Mouse (Mus musculus) neural tube, embryonic 13.5 days (tissue): Measurements from ENCODE around the gene Mllt6. TPM values are rescaled to one million over a fixed set of nuclear protein-coding genes. Genes with fewer than 3 reads are reported as not detected.

Experiments used
- microRNA-seq: library from miRNA; unstranded; fragments of <30 nt; microRNA quantifications from one replicate; pipeline ENCODE4, GENCODE M21; 2016
- polyA plus RNA-seq: library from polyadenylated mRNA; unstranded; fragments of >200 nt; fragmentation: Nextera tagmentation; extraction: Ambion mirVana; gene quantifications from 2 replicates; pipeline ENCODE4 v1.2.1, GENCODE M21; 2015

Mllt6 gene
- polyA plus RNA-seq, 1 experiment from 2014 or later = 3.2 TPM

Small RNA genes lying within 50 kb of the gene (microRNA-seq; reads per million reads assigned to microRNA genes)
- gene Gm24158 (not detected), gene Mir6927 (not detected)

Other genes with a start within 250 kb of the Mllt6 start
- gene Arhgap23, start 247.9 kb upstream of the Mllt6 start, polyA plus RNA-seq = 6.8 and 7.4 TPM in 2 replicates
- 0.81 and 1.1 TPM in 2 replicates for gene 4933428G20Rik, start 163.1 kb upstream of the Mllt6 start, polyA plus RNA-seq
- gene Srcin1, start 87.2 kb upstream of the Mllt6 start, polyA plus RNA-seq = 5.7 and 7.0 TPM in 2 replicates
- gene Epop, start 33.7 kb upstream of the Mllt6 start, polyA plus RNA-seq = 3.6 and 4.1 TPM in 2 replicates
- 32.9 and 40.5 TPM in 2 replicates for gene Cisd3, start 22.4 kb downstream of the Mllt6 start, polyA plus RNA-seq
- 20.4 and 22.6 TPM in 2 replicates for gene Pcgf2, start 37.1 kb downstream of the Mllt6 start, polyA plus RNA-seq
- gene Psmb3, start 40.0 kb downstream of the Mllt6 start, polyA plus RNA-seq = 444 and 473 TPM in 2 replicates
- 3.7 and 4.4 TPM in 2 replicates for gene Pip4k2b, start 81.3 kb downstream of the Mllt6 start, polyA plus RNA-seq
- 18.8 and 19.1 TPM in 2 replicates for gene Cwc25, start 103.1 kb downstream of the Mllt6 start, polyA plus RNA-seq
- 0.67 TPM in 1 of 2 replicates, not detected in the other for gene 1700001P01Rik, start 112.5 kb downstream of the Mllt6 start, polyA plus RNA-seq
- 351 and 415 TPM in 2 replicates for gene Rpl23, start 119.0 kb downstream of the Mllt6 start, polyA plus RNA-seq
- gene Lasp1, start 135.6 kb downstream of the Mllt6 start, polyA plus RNA-seq = 114 and 123 TPM in 2 replicates
- gene B230217C12Rik, start 177.4 kb downstream of the Mllt6 start, polyA plus RNA-seq = 31.0 and 32.3 TPM in 2 replicates
- gene Fbxo47, start 220.7 kb downstream of the Mllt6 start, polyA plus RNA-seq = 0.52 and 0.53 TPM in 2 replicates